Mouse (Mus musculus): Measurements from ENCODE around the gene Tbc1d8.

Gene Tbc1d8

GRCm38 (mm10) chr1:39344981-39345600 lies 133.5 kb downstream of the Tbc1d8 start:
- H3K36me3 ChIP-seq (ENCODE audit: insufficient read depth, low read length), result no peaks in the 10 kb centered on the region
- H3K27me3 ChIP-seq (ENCODE audit: insufficient read depth, low read length), result peaks cover 35% of the 10 kb centered on the region
- peak overlapping the region; percentile 60 for H3K4me3 ChIP-seq (replicated peaks; ENCODE audit: low read length)
- H3K9me3 ChIP-seq (ENCODE audit: low read length), result no peaks in the 10 kb centered on the region
- TF ChIP-seq POU5F1 (IDR thresholded peaks at IDR 0.05; ENCODE audit: borderline replicate concordance, low read length), result no peak
- no peak for TF ChIP-seq NANOG (IDR thresholded peaks at IDR 0.05; ENCODE audit: borderline replicate concordance, low read length)
- TF ChIP-seq CTCF (conservative IDR thresholded peaks at IDR 0.05; ENCODE audit: low read length), result peak; percentile 35
- H3K4me1 ChIP-seq (replicated peaks; ENCODE audit: low read depth, low read length), result peaks cover 30% of the 10 kb centered on the region

- Histone ChIP-seq H3K4me3 (replicated peaks; ENCODE audit: low read length) (no peak overlapping the region), H3K36me3 (ENCODE audit: insufficient read depth, low read length) (no peaks in the 10 kb centered on the region), H3K4me1 (replicated peaks; ENCODE audit: low read depth, low read length) (peaks cover 12% of the 10 kb centered on the region; the same call in 1 of the 2 replicates), H3K9me3 (ENCODE audit: low read length) (no peaks in the 10 kb centered on the region), H3K27me3 (ENCODE audit: insufficient read depth, low read length) (peaks cover 45% of the 10 kb centered on the region)
- TF ChIP-seq CTCF (conservative IDR thresholded peaks at IDR 0.05; ENCODE audit: low read length) (no peak), POU5F1 (IDR thresholded peaks at IDR 0.05; ENCODE audit: borderline replicate concordance, low read length) (no peak), NANOG (IDR thresholded peaks at IDR 0.05; ENCODE audit: borderline replicate concordance, low read length) (no peak)
Observed at GRCm38 (mm10) chr1:39343242-39343641, 135.3 kb downstream of the Tbc1d8 start.

GRCm38 (mm10) chr1:39341807-39342206 lies 136.7 kb downstream of the Tbc1d8 start:
- no peaks in the 10 kb centered on the region for H3K36me3 ChIP-seq (ENCODE audit: insufficient read depth, low read length)
- H3K4me3 ChIP-seq (replicated peaks; ENCODE audit: low read length), result no peak overlapping the region
- H3K4me1 ChIP-seq (replicated peaks; ENCODE audit: low read depth, low read length), result peaks cover 8% of the 10 kb centered on the region; the same call in 1 of the 2 replicates
- peaks cover 55% of the 10 kb centered on the region for H3K27me3 ChIP-seq (ENCODE audit: insufficient read depth, low read length)
- H3K9me3 ChIP-seq (ENCODE audit: low read length), result no peaks in the 10 kb centered on the region
- TF ChIP-seq POU5F1 (IDR thresholded peaks at IDR 0.05; ENCODE audit: borderline replicate concordance, low read length) (no peak), NANOG (IDR thresholded peaks at IDR 0.05; ENCODE audit: borderline replicate concordance, low read length) (no peak), CTCF (conservative IDR thresholded peaks at IDR 0.05; ENCODE audit: low read length) (no peak)

- H3K27me3 ChIP-seq (ENCODE audit: insufficient read depth, low read length), result peaks cover 62% of the 10 kb centered on the region
- no peaks in the 10 kb centered on the region for H3K9me3 ChIP-seq (ENCODE audit: low read length)
- TF ChIP-seq CTCF (conservative IDR thresholded peaks at IDR 0.05; ENCODE audit: low read length) (peak; percentile 27), POU5F1 (IDR thresholded peaks at IDR 0.05; ENCODE audit: borderline replicate concordance, low read length) (no peak), NANOG (IDR thresholded peaks at IDR 0.05; ENCODE audit: borderline replicate concordance, low read length) (no peak)
- H3K36me3 ChIP-seq (ENCODE audit: insufficient read depth, low read length), result no peaks in the 10 kb centered on the region
- H3K4me3 ChIP-seq (replicated peaks; ENCODE audit: low read length), result no peak overlapping the region
- peaks cover 13% of the 10 kb centered on the region for H3K4me1 ChIP-seq (replicated peaks; ENCODE audit: low read depth, low read length)
Observed at GRCm38 (mm10) chr1:39340647-39341046, 137.9 kb downstream of the Tbc1d8 start.

- Histone ChIP-seq H3K9me3 (ENCODE audit: low read length) (no peaks in the 10 kb centered on the region), H3K4me1 (replicated peaks; ENCODE audit: low read depth, low read length) (peaks cover 17% of the 10 kb centered on the region), H3K36me3 (ENCODE audit: insufficient read depth, low read length) (no peaks in the 10 kb centered on the region), H3K27me3 (ENCODE audit: insufficient read depth, low read length) (peaks cover 62% of the 10 kb centered on the region), H3K4me3 (replicated peaks; ENCODE audit: low read length) (no peak overlapping the region)
- TF ChIP-seq CTCF (conservative IDR thresholded peaks at IDR 0.05; ENCODE audit: low read length), result no peak
- no peak for TF ChIP-seq NANOG (IDR thresholded peaks at IDR 0.05; ENCODE audit: borderline replicate concordance, low read length)
- no peak for TF ChIP-seq POU5F1 (IDR thresholded peaks at IDR 0.05; ENCODE audit: borderline replicate concordance, low read length)
Observed at GRCm38 (mm10) chr1:39340156-39340555, 138.4 kb downstream of the Tbc1d8 start.

- TF ChIP-seq POU5F1 (IDR thresholded peaks at IDR 0.05; ENCODE audit: borderline replicate concordance, low read length) (no peak), CTCF (conservative IDR thresholded peaks at IDR 0.05; ENCODE audit: low read length) (no peak), NANOG (IDR thresholded peaks at IDR 0.05; ENCODE audit: borderline replicate concordance, low read length) (no peak)
- no peak overlapping the region for H3K4me3 ChIP-seq (replicated peaks; ENCODE audit: low read length)
- H3K36me3 ChIP-seq (ENCODE audit: insufficient read depth, low read length), result no peaks in the 10 kb centered on the region
Observed at GRCm38 (mm10) chr1:39339455-39339854, 139.1 kb downstream of the Tbc1d8 start.

GRCm38 (mm10) chr1:39338831-39339230 lies 139.7 kb downstream of the Tbc1d8 start:
- H3K27me3 ChIP-seq (ENCODE audit: insufficient read depth, low read length), result peaks cover 63% of the 10 kb centered on the region
- no peaks in the 10 kb centered on the region for H3K36me3 ChIP-seq (ENCODE audit: insufficient read depth, low read length)
- no peaks in the 10 kb centered on the region for H3K9me3 ChIP-seq (ENCODE audit: low read length)
- peaks cover 12% of the 10 kb centered on the region for H3K4me1 ChIP-seq (replicated peaks; ENCODE audit: low read depth, low read length)
- H3K4me3 ChIP-seq (replicated peaks; ENCODE audit: low read length), result no peak overlapping the region
- TF ChIP-seq CTCF (conservative IDR thresholded peaks at IDR 0.05; ENCODE audit: low read length) (no peak), NANOG (IDR thresholded peaks at IDR 0.05; ENCODE audit: borderline replicate concordance, low read length) (no peak), POU5F1 (IDR thresholded peaks at IDR 0.05; ENCODE audit: borderline replicate concordance, low read length) (no peak)

More at GRCm38 (mm10) chr1:39339455-39339854, 139.1 kb downstream of the Tbc1d8 start:
- H3K4me1 ChIP-seq (replicated peaks; ENCODE audit: low read depth, low read length), result peaks cover 12% of the 10 kb centered on the region
- H3K27me3 ChIP-seq (ENCODE audit: insufficient read depth, low read length), result peaks cover 61% of the 10 kb centered on the region
- no peaks in the 10 kb centered on the region for H3K9me3 ChIP-seq (ENCODE audit: low read length)

- H3K36me3 ChIP-seq (ENCODE audit: insufficient read depth, low read length), result no peaks in the 10 kb centered on the region
- H3K4me3 ChIP-seq (replicated peaks; ENCODE audit: low read length), result no peak overlapping the region
- no peaks in the 10 kb centered on the region for H3K9me3 ChIP-seq (ENCODE audit: low read length)
- peaks cover 58% of the 10 kb centered on the region for H3K27me3 ChIP-seq (ENCODE audit: insufficient read depth, low read length)
- peaks cover 12% of the 10 kb centered on the region for H3K4me1 ChIP-seq (replicated peaks; ENCODE audit: low read depth, low read length)
- TF ChIP-seq NANOG (IDR thresholded peaks at IDR 0.05; ENCODE audit: borderline replicate concordance, low read length), result no peak
- no peak for TF ChIP-seq POU5F1 (IDR thresholded peaks at IDR 0.05; ENCODE audit: borderline replicate concordance, low read length)
- TF ChIP-seq CTCF (conservative IDR thresholded peaks at IDR 0.05; ENCODE audit: low read length), result no peak
Observed at GRCm38 (mm10) chr1:39336788-39337187, 141.8 kb downstream of the Tbc1d8 start.
